Mouse (Mus musculus) myocyte (in vitro differentiated cells): Measurements from ENCODE around the gene Dhcr24.

Experiments
- E2F4 ChIP-seq: IDR thresholded peaks from one replicate; pipeline ENCODE4 v1.6.1; 2011; ENCODE audit warnings: mild to moderate bottlenecking, control low read depth, moderate library complexity; ENCODE audit not compliant: insufficient read depth
- MAX ChIP-seq: IDR thresholded peaks from one replicate; pipeline ENCODE4 v1.6.1; 2011; ENCODE audit warnings: low read depth, mild to moderate bottlenecking, control low read depth
- MYOD1 ChIP-seq, 3 experiments: IDR thresholded peaks; one replicate each; pipeline ENCODE4 v1.6.1; 2011; ENCODE audit warnings: control low read depth in 2 of 3, low read depth in 2 of 3, mild to moderate bottlenecking in 2 of 3, moderate library complexity in 1 of 3; ENCODE audit not compliant: insufficient read length in 2 of 3, control insufficient read depth in 1 of 3
- POLR2A ChIP-seq: IDR thresholded peaks from one replicate; pipeline ENCODE4 v1.6.1; 2011; ENCODE audit warnings: low read depth, mild to moderate bottlenecking, control low read depth, moderate library complexity; ENCODE audit not compliant: insufficient read length

DNA sequence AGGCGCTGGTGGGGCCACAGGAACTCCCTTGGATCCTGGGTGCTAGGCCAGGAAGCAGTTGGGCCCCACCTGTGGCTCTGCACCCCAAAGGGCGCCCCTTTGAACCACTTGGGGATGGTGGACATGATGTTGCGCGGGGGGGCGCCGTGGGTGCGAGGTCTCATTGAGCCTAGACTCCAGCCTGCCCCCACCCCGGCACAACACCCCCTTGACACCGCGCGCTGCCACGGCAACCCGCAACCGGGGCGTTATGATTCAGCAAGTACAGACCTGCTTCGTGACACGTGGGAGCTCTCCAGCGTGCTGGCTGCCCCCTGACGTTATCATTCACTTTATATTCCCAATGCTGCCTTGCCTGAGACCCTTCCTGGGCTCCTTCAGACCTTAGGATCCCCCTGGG lies 56.2 kb downstream of the Dhcr24 start, which contains the start of gene Lexm:
- TF ChIP-seq POLR2A (no peak), MAX (no peak), MYOD1 (IDR thresholded peaks at IDR 0.05; ENCODE audit: control insufficient read depth in 1 of 3, insufficient read length in 2 of 3, low read depth in 2 of 3) (no peak), E2F4 (no peak)
